Mouse (Mus musculus) B cell, adult 2 months (primary cell): Measurements from ENCODE around the gene Etfb.
"Not testable (repeated sequence)": the region's sequence is repeated elsewhere in the genome, so short reads cannot be mapped to it uniquely, and the experiment has no call there.

Experiments
- DNase-seq, 2 experiments: peaks; one replicate each; pipeline ENCODE4 v3.0.0; 2022

The Etfb gene

GRCm38 (mm10) chr7:43443917-43444293, at the start of gene Etfb, which contains the start of gene Gm45233:
TSS of gene Etfb (plus strand) at chr7:43444083.
TSS of gene Gm45233 (plus strand) at chr7:43444128.
- DNase-seq, result peak; percentile 85 to 86

- no peak for DNase-seq
These were observed 44.4 kb upstream of the Etfb start for GRCm38 (mm10) chr7:43399501-43399900.

- no peak for DNase-seq
These were observed 41.2 kb upstream of the Etfb start for GRCm38 (mm10) chr7:43402718-43403117.

- DNase-seq, result peak; percentile 24 to 25
These were observed 36.3 kb upstream of the Etfb start for GRCm38 (mm10) chr7:43407573-43407972.

GRCm38 (mm10) chr7:43408131-43408553, 35.7 kb upstream of the Etfb start, which contains the start of gene Siglecg:
TSS of gene Siglecg (plus strand) at chr7:43408204.
- DNase-seq, result peak; percentile 71 to 78

- no peak for DNase-seq
These were observed 34.8 kb upstream of the Etfb start for GRCm38 (mm10) chr7:43409084-43409483.

GRCm38 (mm10) chr7:43411724-43412123, 32.2 kb upstream of the Etfb start:
- not testable (repeated sequence) for DNase-seq

GRCm38 (mm10) chr7:43417298-43417697, 26.6 kb upstream of the Etfb start:
- peak; percentile 28 to 35 for DNase-seq

GRCm38 (mm10) chr7:43422995-43423617, 20.8 kb upstream of the Etfb start:
- DNase-seq, result peak; percentile 86

- DNase-seq, result no peak
These were observed 19.8 kb upstream of the Etfb start for GRCm38 (mm10) chr7:43423991-43424625.

GRCm38 (mm10) chr7:43427406-43427805, 16.5 kb upstream of the Etfb start, which contains the start of gene Lim2:
TSS of gene Lim2 (plus strand) at chr7:43427670.
- DNase-seq, result no peak

- no peak for DNase-seq
These were observed 14.4 kb upstream of the Etfb start for GRCm38 (mm10) chr7:43429500-43429899.

- DNase-seq, result no peak
These were observed 11.0 kb upstream of the Etfb start for GRCm38 (mm10) chr7:43432891-43433290.

- DNase-seq, result no peak
These were observed 9.2 kb upstream of the Etfb start for GRCm38 (mm10) chr7:43434676-43435075.

GRCm38 (mm10) chr7:43436341-43437255, 7.3 kb upstream of the Etfb start, which contains the start of gene Nkg7:
TSS of gene Nkg7 (plus strand) at chr7:43437073.
- no peak for DNase-seq

- DNase-seq, result no peak
These were observed 5.3 kb upstream of the Etfb start for GRCm38 (mm10) chr7:43438611-43439010.

- DNase-seq, result no peak
These were observed 3.4 kb upstream of the Etfb start, which contains the start of gene Cldnd2 for GRCm38 (mm10) chr7:43440482-43440881. TSS of gene Cldnd2 (plus strand) at chr7:43440782.

- no peak for DNase-seq
These were observed 2.8 kb upstream of the Etfb start for GRCm38 (mm10) chr7:43441071-43441470.

- DNase-seq, result no peak
These were observed 1.2 kb upstream of the Etfb start for GRCm38 (mm10) chr7:43442684-43443083.

- peak; percentile 65 to 69 for DNase-seq
These were observed 562 bp upstream of the Etfb start for GRCm38 (mm10) chr7:43443126-43443916.

- DNase-seq, result no peak
These were observed 3.9 kb downstream of the Etfb start for GRCm38 (mm10) chr7:43447801-43448200.

- DNase-seq, result no peak
These were observed 4.4 kb downstream of the Etfb start for GRCm38 (mm10) chr7:43448246-43448645.
